ENCODE assay signal across 13 mouse cellular contexts in the genomic region with DNA sequence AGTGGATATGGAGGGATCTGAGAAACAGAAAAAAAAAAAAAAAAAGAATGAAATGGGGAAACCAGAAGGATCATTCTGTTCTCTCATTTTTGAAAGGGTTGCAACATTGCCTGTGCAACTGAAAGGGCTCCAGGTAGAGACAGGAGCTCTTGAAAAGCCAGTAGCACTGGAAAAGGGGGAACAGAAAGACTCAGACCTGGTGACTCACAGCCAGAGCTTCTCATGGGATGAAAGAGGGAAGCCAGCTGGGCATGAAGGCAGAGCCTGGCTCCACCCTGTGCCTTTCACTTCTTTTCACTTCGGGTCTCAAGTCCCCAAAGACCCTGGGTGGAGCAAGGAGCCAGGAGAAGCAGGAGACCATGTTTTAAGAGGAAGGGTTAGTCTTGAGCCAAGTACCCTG.
"Had no signal": no experiment of that assay in that cellular context is flagged by ENCODE, and none has a peak within 500 bp of the region (broad histone marks: within the 10 kb centered on the region; RNA-seq: fewer than 3 reads in every experiment).

No protein-coding gene starts in this region.

- DNase-seq: lung, embryonic 14.5 days; lung, postnatal 14 days; lung, postnatal 4 days; midbrain, embryonic 14.5 days; retina, postnatal 1 day; right cerebral cortex, adult 18-20 months; right cerebral cortex, postnatal 25 days; right cerebral cortex, postnatal 4 days; spleen, adult 18-20 months; thymus, adult 2 months; thymus, postnatal 25 days; thymus, postnatal 4 days had no signal

- ATAC-seq: midbrain, embryonic 16.5 days had no signal
